Mouse (Mus musculus) urinary bladder, postnatal 25 days (tissue): ENCODE data around the gene Fez1.

Experiments
- DNase-seq: peaks from one replicate; pipeline ENCODE4 v3.0.0; 2022; ENCODE audit warnings: low spot score

The Fez1 gene

DNA sequence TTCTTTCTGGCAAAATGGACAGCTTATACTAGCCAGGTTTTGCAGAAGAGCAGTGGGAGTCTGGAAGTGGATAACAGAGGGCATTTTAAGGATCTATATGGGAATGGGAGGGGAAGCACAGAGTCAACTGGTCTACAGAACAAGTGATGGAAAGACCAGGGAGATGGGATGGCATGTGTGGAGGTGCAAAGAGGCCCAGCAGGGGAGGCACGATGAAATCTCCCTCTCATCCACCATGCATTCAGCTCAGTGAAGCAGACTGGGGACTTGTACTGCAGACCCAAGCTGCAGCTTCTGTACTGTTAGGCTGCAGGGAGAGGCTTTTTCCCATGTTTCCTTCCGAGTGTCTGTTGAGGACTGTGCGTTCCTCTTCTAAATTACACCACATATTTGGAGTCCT is 12.2 kb downstream of the Fez1 start:
- no peak for DNase-seq

DNA sequence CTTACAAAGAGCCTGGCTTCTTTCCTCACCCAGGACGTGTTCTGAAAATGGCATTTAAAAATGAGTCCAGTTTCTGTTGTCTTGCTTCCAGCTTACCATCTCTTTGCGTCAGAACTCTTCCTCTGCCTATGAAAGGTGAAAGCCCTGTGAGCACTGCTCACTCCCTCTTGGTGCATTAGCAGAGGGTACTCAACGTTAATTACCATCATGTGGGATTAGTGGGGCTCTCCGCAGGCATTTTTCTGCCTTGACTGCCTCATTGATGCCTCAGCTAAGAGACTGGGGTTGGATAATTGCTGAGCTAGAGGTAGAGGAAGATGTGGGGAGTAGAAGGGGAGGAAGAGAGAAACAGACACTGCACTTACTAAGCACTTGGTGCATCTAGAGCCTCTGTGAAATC is 24.7 kb downstream of the Fez1 start:
- no peak for DNase-seq

DNA sequence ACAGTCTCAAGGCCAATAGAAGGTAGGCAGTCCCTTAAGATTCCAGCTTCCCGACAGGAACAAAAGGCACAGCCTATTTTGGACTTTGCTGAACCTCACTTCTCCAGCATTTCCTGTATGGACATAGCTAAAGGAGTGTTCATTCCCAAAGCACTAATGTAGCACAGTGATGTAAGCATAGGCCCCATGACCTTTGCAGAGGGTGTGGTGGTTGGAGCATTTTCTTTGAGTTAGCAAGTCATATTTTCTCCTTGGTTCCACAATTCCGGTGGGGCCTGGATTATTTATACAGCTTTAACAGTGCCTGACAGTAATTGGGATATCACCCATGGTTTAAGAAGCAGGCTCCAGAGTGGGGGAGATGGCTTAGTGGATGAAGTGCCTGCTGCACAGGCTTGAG is 27.0 kb downstream of the Fez1 start:
- no peak for DNase-seq

DNA sequence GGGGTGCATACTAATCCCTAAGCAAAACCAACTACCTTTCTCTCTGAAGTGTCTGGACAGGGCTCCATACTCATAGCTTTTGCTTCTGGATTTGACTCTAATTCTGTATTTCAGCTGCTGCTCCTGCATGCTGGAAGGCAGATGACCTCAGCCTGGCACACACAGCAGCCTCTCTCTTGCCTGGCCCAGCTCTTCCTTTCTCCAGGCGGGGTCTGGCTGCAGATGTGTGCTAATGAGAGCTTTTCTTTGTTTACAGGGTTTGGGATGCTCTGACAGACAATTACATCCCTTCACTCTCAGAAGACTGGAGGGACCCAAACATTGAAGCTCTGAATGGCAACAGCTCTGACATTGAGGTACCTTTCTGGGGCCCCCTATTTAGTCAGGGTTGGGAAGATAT is 28.4 kb downstream of the Fez1 start:
- no peak for DNase-seq

DNA sequence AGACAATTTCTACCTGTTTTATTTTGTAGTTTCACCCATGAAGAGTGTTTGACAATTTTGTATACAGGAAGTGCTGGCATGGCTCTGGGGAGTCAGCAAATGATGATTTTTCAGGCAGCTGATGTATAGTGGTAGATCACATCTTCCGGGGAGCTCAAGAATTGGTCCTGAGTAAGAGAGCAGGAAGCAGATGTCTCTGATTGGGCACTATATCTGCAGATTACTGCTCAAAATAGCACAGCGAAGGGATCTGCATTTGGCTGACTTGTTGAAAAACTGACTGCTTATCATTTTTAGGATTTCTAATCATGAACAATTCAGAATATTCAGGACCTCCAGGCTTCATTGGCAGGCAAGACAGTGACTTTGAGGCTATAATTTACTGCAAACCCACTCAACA is 30.5 kb downstream of the Fez1 start:
- no peak for DNase-seq

DNA sequence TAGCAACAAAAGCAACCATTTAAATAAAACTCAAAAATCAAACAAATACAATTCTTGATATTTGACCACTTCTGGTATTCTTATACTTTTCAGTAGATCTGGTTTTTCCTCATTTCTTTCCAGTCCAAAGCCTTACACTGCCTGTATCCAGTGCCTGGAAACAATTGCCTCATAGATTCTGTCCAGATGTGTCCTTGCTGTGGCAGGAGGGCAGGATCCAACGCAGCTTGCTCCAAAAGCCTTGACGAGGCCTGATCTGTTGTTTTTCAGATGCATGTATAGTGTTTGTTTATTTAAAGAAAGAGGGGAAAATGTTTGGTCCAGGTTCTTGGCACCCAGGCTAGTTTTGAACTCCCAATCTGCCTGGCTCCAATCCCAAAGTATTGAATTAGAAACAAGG is 34.7 kb downstream of the Fez1 start:
- no peak for DNase-seq

DNA sequence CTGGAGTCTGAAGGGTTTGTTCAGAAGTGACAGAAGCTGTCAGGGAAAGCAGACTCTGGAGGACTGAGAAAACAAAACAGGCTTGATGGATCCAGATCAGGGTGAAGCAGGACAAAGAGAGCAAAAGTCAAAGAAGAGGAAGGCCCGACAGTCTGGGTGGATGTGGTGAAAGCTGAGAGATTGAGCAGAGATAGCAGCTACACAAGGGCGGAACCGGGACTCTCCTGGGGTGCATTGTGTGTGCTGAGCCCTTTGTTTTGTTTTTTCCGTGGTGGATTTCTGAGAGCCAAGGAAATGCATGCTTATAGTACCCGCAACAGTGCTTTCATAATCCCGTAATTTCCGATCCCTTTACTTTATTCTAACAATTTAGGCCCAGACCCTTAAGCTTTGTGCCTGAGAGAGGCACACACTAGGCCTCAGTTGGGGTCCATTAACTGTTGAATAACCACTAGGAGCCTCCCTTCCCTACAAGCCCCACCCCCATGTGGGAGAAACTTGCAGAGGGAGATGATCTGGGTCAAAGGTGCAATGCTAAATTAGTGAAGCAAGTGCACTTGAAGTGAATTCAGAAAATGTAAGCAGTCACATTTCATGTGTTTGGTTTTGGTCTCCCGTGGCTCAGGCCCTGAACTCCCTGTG is 35.9 kb downstream of the Fez1 start:
- DNase-seq: no peak

DNA sequence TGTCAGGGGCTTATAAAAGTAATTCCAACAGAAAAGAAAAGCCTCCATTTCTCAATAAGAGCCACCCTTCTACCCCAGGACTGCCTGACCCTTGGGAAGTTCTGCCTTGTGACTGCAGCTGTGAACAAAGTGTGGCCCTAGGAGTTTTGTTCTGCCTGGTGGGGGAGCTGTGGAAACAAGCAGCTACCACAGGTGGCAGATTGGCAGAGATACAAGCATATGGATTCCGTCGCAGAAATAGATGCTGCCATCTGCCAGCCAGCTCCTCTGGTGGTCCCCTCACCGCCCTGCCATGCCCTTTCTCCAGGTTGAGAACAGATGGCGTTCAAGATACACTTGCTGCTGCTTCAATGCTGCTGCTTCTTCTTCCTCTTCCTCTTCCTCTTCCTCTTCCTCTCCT is 37.0 kb downstream of the Fez1 start:
- no peak for DNase-seq

DNA sequence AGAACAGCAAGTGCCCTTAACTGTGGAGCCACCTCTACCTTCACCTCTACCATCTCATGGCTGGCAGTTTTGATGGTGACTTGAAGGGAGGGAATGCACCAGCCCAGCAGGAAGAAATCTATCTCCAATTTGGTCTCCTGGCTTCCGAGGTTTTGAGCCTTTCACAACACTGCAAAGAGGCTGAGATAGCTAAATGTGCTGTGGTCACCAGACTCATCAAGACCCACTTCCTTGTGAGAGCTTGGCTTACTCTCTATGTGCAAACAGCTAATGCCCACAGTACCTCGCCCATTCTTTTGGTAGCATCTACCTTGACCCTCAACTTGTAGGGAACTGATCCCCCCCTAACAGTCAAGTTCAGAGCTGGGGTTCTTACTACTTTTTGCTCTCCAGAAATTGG is 40.9 kb downstream of the Fez1 start:
- no peak for DNase-seq

DNA sequence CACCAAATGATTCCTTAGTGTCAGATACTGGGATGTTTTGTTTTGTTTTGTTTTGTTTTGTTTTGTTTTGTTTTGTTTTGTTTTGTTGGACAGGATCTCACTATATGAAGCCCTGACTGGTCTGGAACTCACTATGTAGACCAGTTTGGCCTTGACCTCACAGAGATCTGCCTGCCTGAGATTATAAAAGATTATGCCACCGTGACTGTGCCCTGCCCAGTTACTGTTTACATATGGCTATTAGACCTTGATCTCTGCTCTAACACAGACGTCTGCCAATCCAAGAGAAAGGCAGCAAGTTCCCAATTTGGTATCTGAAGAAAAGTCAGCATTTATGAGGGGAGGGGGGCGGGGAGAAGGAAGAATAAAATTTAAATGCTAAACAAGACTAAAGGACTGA is 42.0 kb downstream of the Fez1 start:
- DNase-seq: no peak

DNA sequence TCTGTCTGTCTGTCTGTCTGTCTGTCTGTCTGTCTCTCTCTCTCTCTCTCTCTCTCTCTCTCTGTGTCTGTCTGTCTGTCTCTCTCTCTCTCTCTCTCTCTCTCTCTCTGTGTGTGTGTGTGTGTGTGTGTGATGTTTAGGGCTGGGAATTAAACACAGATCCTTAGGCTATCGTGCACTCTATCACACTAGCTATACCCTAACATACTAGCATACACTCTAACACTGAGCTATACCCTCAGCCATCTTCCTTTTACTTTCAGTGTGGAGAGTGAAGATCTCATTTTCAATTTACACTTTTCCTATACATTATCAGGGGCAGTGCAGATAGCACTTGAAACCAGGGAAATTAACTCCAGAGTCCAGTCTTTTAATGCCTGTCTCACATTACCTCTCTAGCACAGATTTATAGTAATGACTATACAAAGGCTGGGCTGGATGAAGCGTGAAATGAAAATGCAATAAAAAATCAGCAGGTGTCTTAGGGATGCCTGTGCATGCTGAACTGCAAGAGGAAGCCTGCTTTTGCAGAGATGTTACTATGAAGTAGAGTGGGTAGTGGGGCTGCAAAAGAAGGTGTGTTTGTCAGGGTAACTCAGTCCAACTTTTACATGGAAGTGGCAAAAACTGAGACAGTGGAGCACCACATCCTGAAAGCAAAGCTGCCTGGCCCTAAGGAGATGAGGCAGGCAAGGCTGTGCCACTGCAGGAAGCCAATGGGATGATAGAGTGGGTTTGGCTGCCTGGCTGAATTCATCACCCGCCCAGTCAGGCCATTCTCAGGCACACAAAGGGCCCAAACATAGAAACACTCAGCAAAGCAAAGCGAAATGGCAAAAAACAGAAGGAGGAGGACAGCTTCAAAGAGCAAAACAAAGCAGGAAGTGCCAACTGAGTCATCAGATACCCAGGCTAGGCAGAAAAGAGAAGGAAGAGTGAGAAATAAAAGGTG is 43.5 kb downstream of the Fez1 start:
- DNase-seq: no peak

DNA sequence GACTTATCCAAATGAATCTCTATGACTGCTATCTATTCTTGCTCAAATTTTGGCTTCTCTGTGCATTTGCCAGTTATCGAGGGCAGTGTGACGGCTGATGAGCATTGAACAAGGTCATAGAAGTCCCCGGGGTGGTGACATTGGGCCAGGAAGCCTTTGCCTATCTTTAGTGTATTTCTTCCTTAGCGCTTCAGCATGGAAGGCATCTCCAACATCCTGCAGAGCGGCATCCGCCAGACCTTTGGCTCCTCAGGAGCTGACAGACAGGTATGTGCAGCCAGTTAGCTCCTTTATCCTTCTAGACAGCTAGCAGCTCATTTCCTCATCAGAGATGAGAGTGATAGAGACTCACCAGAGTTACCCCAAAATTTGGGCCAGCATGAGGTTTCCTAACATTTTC is 47.0 kb downstream of the Fez1 start:
- no peak for DNase-seq

DNA sequence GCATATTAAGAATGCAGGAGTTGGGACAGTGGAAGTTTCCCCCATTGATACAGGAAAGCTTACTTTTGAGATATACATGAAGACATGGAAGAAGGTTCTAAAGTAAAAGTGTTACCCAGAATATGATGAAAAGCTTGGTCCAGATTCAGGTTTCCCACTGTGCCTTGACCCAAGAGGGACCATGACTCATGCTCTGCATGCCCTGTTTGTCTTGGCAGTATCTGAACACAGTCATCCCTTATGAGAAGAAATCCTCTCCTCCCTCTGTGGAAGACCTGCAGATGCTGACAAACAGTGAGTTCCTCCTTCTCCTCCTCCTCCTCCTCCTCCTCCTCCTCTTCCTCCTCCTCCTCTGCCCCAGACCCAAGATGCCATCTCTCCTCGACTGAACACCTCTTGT is 48.6 kb downstream of the Fez1 start:
- DNase-seq: no peak

DNA sequence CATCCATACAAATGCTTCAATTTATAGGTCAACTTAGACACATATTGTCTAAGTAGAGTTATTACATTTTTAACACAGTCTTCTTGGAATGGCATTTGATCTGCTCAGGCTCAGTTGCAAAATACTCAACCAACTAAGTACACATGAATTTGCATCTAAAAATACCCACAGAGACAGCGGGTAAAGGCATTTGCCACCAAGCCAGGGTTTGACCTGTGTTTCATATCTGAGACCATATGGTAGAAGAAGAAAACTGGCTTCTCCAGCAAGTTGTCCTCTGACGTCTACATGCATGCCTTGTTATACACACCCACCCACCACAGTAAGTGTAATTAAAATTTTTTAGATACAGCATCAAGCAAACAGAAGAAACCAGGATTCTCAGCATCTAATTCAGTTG is 52.1 kb downstream of the Fez1 start:
- no peak for DNase-seq

DNA sequence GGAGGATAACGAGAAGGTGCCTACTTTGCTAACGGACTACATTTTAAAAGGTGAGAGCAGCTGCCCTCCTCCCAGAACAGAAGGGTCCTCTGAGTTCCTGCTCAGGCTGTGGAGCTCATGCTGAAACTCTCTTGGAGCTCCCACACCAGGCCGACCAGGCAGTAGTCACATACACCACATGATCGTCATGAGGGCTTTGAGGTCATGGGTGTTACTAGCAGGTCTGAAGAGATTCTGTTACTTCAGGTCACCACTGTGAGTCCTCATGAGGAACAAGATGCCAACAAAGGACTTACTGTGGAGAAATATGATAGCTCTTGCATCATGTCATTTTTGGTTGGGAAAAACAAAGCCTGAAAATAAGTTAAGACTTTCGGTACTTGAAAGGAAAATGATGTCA is 54.6 kb downstream of the Fez1 start:
- DNase-seq: no peak

DNA sequence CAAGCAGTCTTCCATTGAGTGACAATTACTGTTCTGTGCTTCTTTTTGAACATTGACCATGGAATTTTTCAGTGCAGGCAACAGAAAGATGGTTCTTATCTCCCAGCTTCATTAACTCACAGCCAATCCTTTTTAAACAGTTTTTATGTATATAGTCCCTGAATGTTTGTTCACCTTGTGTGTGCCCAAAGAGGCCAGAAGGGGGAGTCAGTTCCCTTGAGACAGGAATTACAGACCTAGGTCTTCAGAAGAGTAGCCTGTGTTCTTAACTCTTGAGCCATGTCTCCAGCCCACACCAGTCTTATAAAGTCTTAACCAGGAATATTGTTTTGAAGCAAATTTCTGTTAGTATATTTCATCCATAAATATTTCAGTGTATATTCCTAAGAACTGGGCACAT is 55.1 kb downstream of the Fez1 start:
- no peak for DNase-seq

DNA sequence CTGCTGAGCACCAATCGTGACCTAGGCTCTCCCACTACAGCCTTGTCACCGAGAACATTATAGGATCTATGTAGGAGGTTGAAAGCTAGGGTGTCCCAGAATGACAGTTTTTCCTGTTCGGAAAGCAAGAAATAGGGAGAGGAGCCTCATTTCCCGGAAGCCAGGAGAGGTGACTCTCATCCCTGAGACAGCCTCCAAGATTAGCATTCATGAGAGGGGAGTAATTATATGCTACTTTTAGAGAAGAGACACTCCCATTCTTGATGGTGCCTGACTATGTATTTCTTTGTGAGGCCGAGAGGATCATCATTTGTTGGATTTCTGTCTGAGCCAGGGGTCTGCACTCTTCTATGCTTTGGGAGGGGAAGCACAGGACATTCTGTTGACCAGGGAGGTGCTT is 60.0 kb downstream of the Fez1 start:
- no peak for DNase-seq

DNA sequence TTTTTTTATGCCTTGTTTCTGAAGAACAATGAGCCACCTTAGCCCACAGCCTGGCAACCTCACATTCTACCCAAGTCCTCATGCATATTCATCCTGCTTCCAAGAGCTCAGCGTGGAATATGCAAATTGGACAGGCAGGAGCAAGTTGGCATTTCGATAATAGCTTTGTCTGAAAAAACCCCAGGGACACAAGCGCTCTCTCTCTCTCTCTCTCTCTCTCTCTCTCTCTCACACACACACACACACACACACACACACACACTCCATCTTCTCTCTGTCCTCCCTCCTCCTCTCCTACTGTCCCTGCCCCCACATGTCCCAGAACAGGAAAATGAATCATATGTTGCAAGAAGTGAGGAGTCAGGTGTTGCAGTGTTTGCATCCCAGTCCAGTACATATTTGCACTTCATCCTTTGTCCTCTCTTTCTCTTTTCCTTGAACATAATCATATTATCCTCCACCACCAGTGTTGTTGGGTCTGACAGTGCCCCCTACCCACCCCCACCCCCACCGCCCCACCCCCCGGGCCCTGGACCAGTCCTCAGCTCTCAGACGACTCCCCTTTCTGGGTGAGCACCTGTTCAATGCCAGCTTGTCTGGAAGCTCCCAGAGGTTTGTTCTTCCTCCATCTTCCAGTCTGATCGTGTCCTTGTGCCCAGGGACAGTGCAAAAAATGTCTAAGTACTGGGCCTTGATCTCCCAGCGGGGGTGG is 60.5 kb downstream of the Fez1 start:
- no peak for DNase-seq

DNA sequence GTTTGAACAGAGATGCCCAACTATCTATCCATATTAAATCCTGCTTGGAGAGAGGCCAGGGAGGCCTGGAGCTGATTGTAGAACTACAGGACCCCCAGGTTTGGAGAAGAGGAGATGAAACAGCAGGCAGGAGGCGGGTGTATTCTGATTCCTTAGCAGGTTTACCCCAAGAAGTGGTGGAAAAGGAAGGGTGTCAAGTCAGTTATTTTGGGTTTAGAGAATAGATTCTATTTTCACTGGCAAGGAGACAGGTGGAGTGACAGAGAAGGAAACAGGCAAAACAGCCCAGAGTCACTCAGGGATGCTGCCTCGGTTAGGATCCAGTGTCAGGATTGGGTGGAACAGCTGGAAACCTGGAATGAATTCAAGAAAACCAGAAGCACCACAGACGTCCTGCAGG is 61.9 kb downstream of the Fez1 start:
- DNase-seq: no peak

DNA sequence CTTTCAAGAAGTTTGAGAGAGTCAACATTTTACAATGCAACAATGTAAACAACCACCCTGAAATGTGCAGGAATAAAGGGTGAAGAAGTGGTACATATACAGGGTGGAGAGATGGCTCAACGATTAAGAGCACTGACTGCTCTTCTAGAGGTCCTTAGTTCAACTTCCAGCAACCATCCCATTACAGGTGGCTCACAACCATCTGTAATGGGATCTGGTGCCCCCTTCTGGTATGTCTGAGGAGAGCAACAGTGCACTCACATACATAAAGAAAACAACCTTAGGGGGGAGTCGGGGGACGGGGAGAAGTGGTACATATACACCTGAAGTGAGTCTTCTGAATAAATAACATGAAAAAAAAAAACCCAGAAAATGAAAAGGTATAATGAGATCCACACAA is 63.6 kb downstream of the Fez1 start:
- DNase-seq: peak; percentile 14

DNA sequence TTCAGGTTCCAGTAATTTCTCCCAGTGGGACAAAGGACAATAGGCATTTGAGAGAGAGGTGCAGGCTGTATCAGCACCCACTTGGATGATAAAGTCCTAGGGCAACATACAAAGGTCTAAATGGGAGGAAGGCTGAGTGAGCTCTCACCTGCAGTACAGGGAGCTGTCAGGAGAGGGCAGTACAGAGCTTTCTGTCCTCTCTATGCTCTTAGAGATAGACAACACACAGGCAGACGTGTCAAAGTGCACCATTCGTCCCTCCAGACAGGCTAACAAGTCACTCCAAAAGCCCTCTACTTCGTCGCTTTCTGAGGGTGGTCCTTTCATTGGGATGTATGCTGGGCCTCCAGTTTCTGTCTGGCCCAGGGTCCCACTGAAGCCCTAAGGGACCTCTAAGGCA is 68.9 kb downstream of the Fez1 start:
- peak; percentile 26 for DNase-seq

DNA sequence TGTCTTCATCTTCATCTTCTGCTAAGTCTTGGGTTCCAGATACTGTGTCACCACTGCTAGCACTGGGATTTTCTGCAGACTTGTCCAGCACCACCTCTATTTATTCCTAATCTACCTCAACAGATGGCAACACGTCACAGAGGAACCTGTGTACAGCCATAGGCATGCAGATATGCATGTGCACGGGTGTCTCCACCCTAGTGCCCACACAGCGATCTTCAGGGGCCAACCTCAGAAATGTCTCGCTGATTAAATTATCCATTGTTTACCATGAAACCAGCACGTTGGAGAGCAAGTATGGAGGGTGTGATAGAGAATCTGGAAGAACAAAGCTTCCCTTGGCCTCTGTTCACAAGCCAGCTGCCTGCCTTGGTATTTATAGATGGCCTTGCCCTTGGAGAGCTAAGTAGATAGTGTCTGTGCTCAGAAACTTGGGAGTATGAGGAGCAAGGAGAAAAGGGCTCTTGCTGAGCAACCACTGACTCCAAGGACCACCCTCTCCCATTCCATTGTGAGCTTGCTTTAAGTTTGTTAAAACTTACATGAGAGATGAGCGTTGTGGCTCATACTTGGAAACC is 71.8 kb downstream of the Fez1 start:
- DNase-seq: no peak

DNA sequence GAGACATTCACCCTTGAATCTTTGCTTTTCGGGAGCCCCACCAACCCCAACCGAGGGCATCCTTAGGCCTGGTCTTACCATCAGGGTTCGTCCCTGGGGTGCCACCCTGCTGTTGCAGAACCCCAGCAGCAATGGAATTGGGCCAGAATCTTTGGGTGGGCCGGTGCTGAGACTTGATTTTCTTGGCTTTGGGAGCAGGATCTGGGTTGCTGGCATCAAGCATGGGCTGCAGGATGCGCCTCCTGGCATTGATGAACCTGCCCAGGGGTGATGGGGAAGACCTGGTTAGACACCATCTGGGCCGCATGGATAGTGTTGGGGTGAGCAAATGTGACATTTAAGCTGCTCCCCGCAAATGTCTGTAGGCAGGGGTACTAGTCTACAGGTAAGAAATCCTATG is 72.6 kb downstream of the Fez1 start:
- DNase-seq: no peak
